Mouse (Mus musculus) megakaryocyte, embryonic 14.5 days (primary cell): ENCODE measurements around the gene Atxn3.

Experiments
- FLI1 ChIP-seq: IDR thresholded peaks from 2 replicates; pipeline ENCODE4 v1.6.1; 2012; ENCODE audit warnings: low read length, inconsistent platforms, mixed read lengths
- GATA1 ChIP-seq: IDR thresholded peaks from 3 replicates; pipeline ENCODE4 v1.6.1; 2012; ENCODE audit warnings: mixed read lengths, low read length, inconsistent platforms, borderline replicate concordance

DNA sequence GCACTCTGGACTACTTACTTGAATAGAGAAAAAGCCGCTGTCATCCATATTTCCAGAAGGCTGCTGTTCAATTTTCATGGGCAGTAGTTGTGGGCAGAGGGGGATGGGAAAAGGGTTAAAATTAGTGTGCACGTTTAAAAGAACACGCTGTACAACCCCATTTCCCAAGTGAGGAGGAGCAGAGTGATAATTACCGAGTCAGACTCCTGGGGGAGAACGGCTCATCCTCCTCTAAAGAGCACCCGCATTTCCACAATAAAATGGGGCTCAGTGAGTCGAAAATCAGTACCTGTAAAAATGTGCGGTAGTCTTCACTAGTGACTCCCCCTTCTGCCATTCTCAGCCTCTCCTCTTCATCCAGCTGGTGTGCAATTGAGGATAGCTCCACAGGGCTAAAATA lies 10.1 kb downstream of the Atxn3 start:
- TF ChIP-seq GATA1 (no peak), FLI1 (no peak)
